Mouse (Mus musculus) neural tube, embryonic 11.5 days (tissue): ENCODE results near the gene Kalrn. TPM values are rescaled to one million over a fixed set of nuclear protein-coding genes. Genes with fewer than 3 reads are reported as not detected.

Source experiments
- ATAC-seq: fragments of 200-750 bp; cut with Nextera tagmentation; 2 replicates; pipeline ENCODE4 v1.8.0; 2017; ENCODE audit warnings: moderate number of reproducible peaks, mild to moderate bottlenecking, moderate TSS enrichment, moderate library complexity; ENCODE audit not compliant: insufficient read depth, low FRiP score, low TSS enrichment
- DNase-seq: peaks from one replicate; pipeline ENCODE4 v3.0.0-alpha.2; 2015; ENCODE audit warnings: low spot score
- H3K27ac ChIP-seq: fragments of 300-500 bp; sonication (generic); 2 replicates; pipeline ENCODE4 v1.5.1; 2014; ENCODE audit warnings: low read depth, mild to moderate bottlenecking, low read length
- H3K27me3 ChIP-seq: fragments of 300-500 bp; sonication (generic); 2 replicates; pipeline ENCODE4 v1.6.1; 2014; ENCODE audit warnings: mild to moderate bottlenecking, low read length, mixed read lengths; ENCODE audit not compliant: control insufficient read depth, insufficient read depth
- H3K36me3 ChIP-seq: fragments of 300-500 bp; sonication (generic); 2 replicates; pipeline ENCODE4 v1.6.1; 2014; ENCODE audit warnings: mild to moderate bottlenecking, low read length, moderate library complexity, mixed read lengths; ENCODE audit not compliant: control insufficient read depth, insufficient read depth
- H3K4me1 ChIP-seq: fragments of 300-500 bp; sonication (generic); 2 replicates; pipeline ENCODE4 v1.6.1; 2014; ENCODE audit warnings: low read length, mixed read lengths; ENCODE audit not compliant: control insufficient read depth, insufficient read depth
- H3K4me2 ChIP-seq: fragments of 300-500 bp; sonication (generic); 2 replicates; pipeline ENCODE4 v1.6.1; 2014; ENCODE audit warnings: low read depth, mild to moderate bottlenecking, moderate library complexity
- H3K4me3 ChIP-seq: fragments of 300-500 bp; sonication (generic); 2 replicates; pipeline ENCODE4 v1.5.1; 2014; ENCODE audit warnings: low read depth, low read length
- H3K9ac ChIP-seq: fragments of 300-500 bp; sonication (generic); 2 replicates; pipeline ENCODE4 v1.6.1; 2014; ENCODE audit warnings: mild to moderate bottlenecking, low read length
- H3K9me3 ChIP-seq: fragments of 300-500 bp; sonication (generic); 2 replicates; pipeline ENCODE4 v1.6.1; 2016; ENCODE audit warnings: low read length; ENCODE audit not compliant: control insufficient read depth
- WGBS: fragments of 180-500 bp; shearing (Covaris S2); extraction: QIAGEN DNeasy Blood & Tissue Kit; methylation state at CpG from one replicate; pipeline ENCODE4 v1.1.7; 2014; 5-methylcytosine and 5-hydroxymethylcytosine counted together
- polyA plus RNA-seq: library from polyadenylated mRNA; unstranded; fragments of >200 nt; fragmentation: Nextera tagmentation; extraction: Ambion mirVana; gene quantifications from 2 replicates; pipeline ENCODE4 v1.2.1, GENCODE M21; 2014

Gene Kalrn
- polyA plus RNA-seq, 1 experiment from 2014 or later: 17.6 TPM

DNA sequence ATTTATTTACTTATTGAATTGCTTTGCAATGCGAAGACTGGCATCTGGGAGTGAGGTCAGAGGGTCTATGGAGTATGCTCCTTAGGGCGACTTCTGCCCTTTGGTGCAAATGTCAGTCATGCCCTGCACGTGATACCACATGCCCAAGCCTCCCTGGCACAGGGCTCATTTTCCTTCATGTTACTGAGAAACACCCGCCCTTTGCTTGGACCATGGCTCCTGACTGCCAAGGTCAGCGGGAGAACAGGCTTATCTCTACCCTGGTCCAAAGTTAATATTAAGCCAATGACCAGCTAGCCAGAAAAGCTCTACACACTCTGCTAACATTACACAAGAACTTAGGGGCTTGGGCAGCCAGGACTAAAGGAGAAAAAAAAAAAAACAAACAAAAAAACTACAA is 543.5 kb downstream of the Kalrn start:
- DNase-seq (no peak), ATAC-seq (no peak)
- H3K4me2 ChIP-seq: no peak overlapping the region
- 0 out of 2 replicates have a peak, but pooled peaks cover under 1% of the 10 kb centered on the region for H3K4me1 ChIP-seq
- H3K27ac ChIP-seq: no peak overlapping the region
- H3K9ac ChIP-seq: no peak overlapping the region
- no peaks in the 10 kb centered on the region for H3K27me3 ChIP-seq
- no peaks in the 10 kb centered on the region for H3K9me3 ChIP-seq
- peaks cover 5% of the 10 kb centered on the region for H3K36me3 ChIP-seq
- H3K4me3 ChIP-seq: no peak overlapping the region
- 93% methylated on average over 5 of the region's 5 CpGs for WGBS

DNA sequence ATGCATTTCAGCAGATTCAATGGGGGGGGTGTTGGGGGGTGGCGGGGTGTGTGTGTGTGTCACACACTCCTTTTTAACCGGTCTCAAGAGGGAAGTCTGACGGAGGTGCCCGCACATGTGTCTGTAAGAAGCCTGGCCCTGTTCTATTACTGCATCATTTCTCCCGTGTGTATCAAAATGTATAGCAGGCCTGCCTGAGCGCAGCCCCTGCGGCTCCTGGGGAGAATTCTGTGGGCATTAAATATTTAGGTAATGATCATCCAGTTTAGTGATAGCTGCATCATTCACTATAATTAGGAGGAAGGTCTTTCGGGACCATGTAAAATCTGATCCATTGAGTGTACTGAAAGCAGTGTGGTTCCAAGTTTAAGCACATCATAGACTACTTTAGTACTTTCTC is 556.1 kb downstream of the Kalrn start:
- H3K4me1 ChIP-seq: no peaks in the 10 kb centered on the region

DNA sequence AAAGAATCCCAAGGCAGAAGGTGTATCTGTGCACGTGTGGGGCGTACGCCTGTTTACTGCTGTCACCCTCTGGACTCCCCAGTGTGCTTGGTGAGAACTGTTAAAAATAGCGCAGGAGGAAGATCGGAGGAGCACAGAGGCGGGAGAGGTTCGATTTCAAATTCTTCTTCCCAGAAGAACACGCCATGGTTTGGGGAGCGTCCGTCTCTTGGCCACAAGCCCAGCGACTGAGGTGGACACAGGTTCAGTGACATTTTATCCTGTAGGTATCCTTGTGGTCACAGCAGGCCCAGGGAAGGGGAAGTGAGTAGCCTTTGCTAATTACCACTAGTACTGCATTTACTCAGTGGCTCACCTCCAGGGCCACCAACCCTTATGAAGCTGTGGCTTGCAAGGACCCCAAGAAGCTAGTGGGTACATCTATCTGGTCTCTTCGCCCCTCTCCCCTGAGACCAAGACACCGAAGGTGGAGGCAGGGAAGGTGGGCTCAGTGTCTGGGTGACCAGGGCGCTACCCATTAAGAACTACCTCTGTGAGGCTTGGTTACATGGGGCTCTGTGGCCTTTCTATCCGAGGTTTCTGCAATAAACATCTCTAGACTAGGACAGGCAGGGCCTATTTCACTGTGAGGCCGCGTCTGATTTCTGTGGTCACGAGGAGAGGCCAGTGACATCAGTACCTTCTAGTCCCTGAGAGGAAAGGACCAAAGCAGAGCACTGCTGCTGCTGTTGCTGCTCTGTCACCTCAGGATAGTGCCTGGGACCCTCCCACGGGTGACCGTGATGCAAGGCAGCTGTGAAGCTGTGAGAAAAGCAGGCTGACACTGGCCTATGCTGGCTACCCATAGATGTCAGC is 561.1 kb downstream of the Kalrn start:
- no peak overlapping the region for H3K4me2 ChIP-seq
- ATAC-seq (no peak), DNase-seq (no peak)
- no peak overlapping the region for H3K27ac ChIP-seq
- no peaks in the 10 kb centered on the region for H3K4me1 ChIP-seq
- H3K9me3 ChIP-seq: no peaks in the 10 kb centered on the region
- H3K9ac ChIP-seq: no peak overlapping the region
- no peak overlapping the region for H3K4me3 ChIP-seq
- 93% methylated on average over 20 of the region's 20 CpGs for WGBS
- H3K27me3 ChIP-seq: no peaks in the 10 kb centered on the region
- peaks cover 4% of the 10 kb centered on the region; the same call in 1 of the 2 replicates for H3K36me3 ChIP-seq

More for the DNA sequence above, 556.1 kb downstream of the Kalrn start:
- WGBS: 90% methylated on average over 8 of the region's 8 CpGs
- no peaks in the 10 kb centered on the region for H3K9me3 ChIP-seq
- H3K9ac ChIP-seq: no peak overlapping the region
- ATAC-seq: no peak
- DNase-seq: no peak
- H3K4me2 ChIP-seq: no peak overlapping the region
- no peaks in the 10 kb centered on the region for H3K27me3 ChIP-seq
- no peak overlapping the region for H3K27ac ChIP-seq
- H3K4me3 ChIP-seq: no peak overlapping the region
- 0 out of 2 replicates have a peak, but pooled peaks cover 2% of the 10 kb centered on the region for H3K36me3 ChIP-seq

DNA sequence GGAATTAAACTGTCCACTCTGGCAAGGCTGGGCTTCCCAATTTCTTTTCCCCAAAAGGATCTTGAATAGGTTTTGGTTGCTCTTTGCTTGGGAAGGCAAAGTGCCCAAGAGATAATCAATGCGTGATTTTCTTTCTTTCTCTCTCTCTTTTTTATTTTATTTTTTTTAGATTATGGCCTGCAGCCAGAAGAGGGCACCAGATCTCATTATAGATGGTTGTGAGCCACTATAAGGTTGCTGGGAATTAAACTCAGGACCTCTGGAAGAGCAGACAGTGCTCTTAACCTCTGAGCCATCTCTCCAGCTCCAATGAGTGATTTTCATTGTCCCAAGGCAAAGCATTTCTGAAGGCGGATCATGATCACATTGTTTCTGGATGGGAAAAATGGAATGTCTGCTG is 563.8 kb downstream of the Kalrn start:
- Histone ChIP-seq H3K9ac (no peak overlapping the region), H3K27ac (no peak overlapping the region), H3K9me3 (no peaks in the 10 kb centered on the region), H3K4me1 (no peaks in the 10 kb centered on the region), H3K36me3 (peaks cover 4% of the 10 kb centered on the region; the same call in 1 of the 2 replicates), H3K27me3 (no peaks in the 10 kb centered on the region), H3K4me2 (no peak overlapping the region), H3K4me3 (no peak overlapping the region)
- ATAC-seq (no peak), DNase-seq (no peak)
- 91% methylated on average over 2 of the region's 2 CpGs for WGBS

DNA sequence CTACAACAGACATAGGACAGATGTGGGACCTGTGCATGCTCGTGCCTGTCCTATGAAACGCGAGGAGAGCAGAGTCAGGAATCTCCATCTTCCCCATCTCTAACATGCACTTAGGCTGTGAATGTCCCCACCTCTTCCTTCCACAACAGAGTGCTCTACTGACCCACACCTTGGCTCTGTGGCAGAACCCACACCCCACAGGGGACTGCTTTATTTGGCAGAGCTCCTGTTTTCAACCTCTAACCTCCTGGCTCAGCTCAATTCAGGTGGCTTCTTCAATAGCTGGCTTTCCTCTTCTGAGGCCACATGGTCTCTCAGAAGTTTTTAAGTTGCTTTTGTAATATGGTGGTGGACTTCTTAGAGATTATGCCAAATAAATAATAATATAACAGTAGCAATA is 567.3 kb downstream of the Kalrn start:
- no peak overlapping the region for H3K9ac ChIP-seq
- no peaks in the 10 kb centered on the region for H3K4me1 ChIP-seq
- WGBS: 97% methylated on average over 3 of the region's 3 CpGs
- no peaks in the 10 kb centered on the region for H3K9me3 ChIP-seq
- ATAC-seq (no peak), DNase-seq (no peak)
- no peak overlapping the region for H3K4me2 ChIP-seq
- H3K36me3 ChIP-seq: 0 out of 2 replicates have a peak, but pooled peaks cover 4% of the 10 kb centered on the region
- no peak overlapping the region for H3K4me3 ChIP-seq
- no peaks in the 10 kb centered on the region for H3K27me3 ChIP-seq
- no peak overlapping the region for H3K27ac ChIP-seq

DNA sequence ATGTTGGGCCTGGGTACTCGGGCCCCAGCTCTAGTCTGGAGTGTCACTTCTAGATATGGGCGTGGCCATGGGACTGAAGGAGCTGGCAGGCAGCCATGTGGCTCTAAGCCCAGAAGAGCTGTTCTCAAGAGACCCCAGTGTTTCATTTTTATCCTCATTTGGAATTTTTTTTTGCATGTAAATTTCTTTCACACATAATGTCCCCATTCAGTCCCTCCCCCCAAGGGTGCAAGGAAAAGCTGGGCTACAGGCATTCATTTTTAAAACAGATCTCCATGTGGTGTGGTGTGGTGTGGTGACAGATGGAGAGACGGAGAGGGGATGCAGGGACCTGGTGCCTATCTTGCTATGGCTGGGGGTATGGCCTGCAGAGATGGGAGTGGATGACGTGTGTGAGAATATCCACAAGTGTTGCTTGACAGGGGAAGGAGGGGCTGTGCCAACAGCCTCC is 569.2 kb downstream of the Kalrn start:
- 52% methylated on average over 4 of the region's 4 CpGs for WGBS
- H3K9ac ChIP-seq: no peak overlapping the region
- DNase-seq (no peak), ATAC-seq (no peak)
- no peaks in the 10 kb centered on the region for H3K27me3 ChIP-seq
- no peak overlapping the region for H3K4me2 ChIP-seq
- no peaks in the 10 kb centered on the region for H3K36me3 ChIP-seq
- no peaks in the 10 kb centered on the region for H3K9me3 ChIP-seq
- no peak overlapping the region for H3K27ac ChIP-seq
- no peaks in the 10 kb centered on the region for H3K4me1 ChIP-seq
- no peak overlapping the region for H3K4me3 ChIP-seq

DNA sequence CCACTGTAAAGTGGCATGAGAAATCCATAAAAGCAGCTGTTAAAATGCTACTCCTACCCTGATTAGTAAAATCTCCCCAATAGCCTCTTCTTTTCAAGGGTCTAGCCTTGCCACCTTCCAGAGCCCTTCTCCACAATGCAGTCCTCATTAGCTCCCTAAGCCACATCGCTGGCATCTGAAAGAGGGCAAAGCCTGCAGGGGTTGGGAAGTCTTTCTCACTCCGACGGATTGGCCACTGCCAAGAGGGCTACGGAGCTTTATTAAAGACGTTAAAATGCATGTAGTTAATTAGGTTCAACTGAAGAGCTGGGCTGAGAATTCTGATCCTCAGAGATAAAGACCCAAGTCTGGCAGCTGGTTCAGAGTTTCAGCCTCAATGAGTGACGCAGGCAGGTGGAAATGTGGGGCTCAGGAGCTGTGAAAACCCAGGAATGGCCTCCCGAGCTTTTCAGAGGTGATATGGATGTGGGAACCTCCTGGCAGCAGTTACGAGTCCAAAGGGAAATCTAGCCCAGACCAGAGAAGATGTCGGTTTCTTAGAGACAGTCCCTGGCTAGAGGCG is 569.7 kb downstream of the Kalrn start:
- Histone ChIP-seq H3K36me3 (no peaks in the 10 kb centered on the region), H3K4me2 (no peak overlapping the region), H3K27ac (no peak overlapping the region), H3K9ac (no peak overlapping the region), H3K27me3 (no peaks in the 10 kb centered on the region), H3K4me3 (no peak overlapping the region), H3K4me1 (no peaks in the 10 kb centered on the region), H3K9me3 (no peaks in the 10 kb centered on the region)
- WGBS: 83% methylated on average over 10 of the region's 10 CpGs
- DNase-seq (no peak), ATAC-seq (no peak)

DNA sequence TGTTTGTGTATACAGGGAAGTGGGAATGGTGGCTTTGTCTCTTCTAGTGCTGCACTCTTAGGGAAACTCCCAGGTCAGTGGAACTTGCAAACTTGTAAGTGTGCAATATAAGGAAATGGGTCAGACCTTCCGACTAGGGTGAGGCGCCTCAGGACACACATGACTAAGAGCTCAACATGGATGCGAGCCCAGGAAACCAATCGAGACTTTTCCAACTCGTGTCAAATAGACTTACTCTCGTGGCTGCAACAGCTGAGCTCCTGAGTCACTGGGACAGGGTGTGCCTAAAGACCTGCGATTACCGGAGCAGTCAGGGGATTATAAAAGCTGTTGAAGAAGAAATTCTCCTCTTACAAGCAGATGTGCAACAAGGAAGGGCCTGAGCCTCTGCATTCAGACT is 572.6 kb downstream of the Kalrn start:
- no peaks in the 10 kb centered on the region for H3K27me3 ChIP-seq
- H3K9ac ChIP-seq: no peak overlapping the region
- no peak for DNase-seq
- WGBS: 88% methylated on average over 8 of the region's 8 CpGs
- ATAC-seq: no peak
- H3K9me3 ChIP-seq: no peaks in the 10 kb centered on the region
- H3K27ac ChIP-seq: no peak overlapping the region
- H3K36me3 ChIP-seq: no peaks in the 10 kb centered on the region
- H3K4me3 ChIP-seq: no peak overlapping the region
- no peaks in the 10 kb centered on the region for H3K4me1 ChIP-seq
- no peak overlapping the region for H3K4me2 ChIP-seq

DNA sequence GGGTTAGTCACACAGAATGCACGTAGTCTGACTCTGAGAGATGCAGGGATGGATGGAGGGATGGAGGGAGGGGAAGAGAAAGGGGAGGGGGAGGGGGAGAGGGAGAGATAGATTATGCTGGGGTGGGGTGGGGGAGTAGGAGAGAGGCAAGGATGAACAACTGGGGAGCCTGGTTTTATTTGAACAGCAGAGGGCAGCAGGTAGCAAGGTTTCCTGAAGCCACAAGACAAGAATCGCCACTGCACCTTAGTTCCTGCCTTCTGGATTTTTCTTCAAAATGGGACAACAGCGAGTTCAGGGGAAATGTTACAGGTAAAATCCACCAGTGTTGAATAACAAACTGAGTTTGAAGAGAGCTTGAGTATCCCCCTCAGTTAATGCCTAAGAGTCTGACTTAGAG is 573.9 kb downstream of the Kalrn start:
- 43% methylated on average over 3 of the region's 3 CpGs for WGBS
- no peak overlapping the region for H3K4me3 ChIP-seq
- H3K9me3 ChIP-seq: no peaks in the 10 kb centered on the region
- no peak for ATAC-seq
- no peak overlapping the region for H3K9ac ChIP-seq
- H3K36me3 ChIP-seq: no peaks in the 10 kb centered on the region
- DNase-seq: peak; percentile 45
- no peak overlapping the region for H3K4me2 ChIP-seq
- no peak overlapping the region for H3K27ac ChIP-seq
- H3K4me1 ChIP-seq: no peaks in the 10 kb centered on the region
- no peaks in the 10 kb centered on the region for H3K27me3 ChIP-seq
